Mouse (Mus musculus) olfactory bulb, adult 2 months (tissue): ENCODE results near the gene Cnst. TPM values are rescaled to one million over a fixed set of nuclear protein-coding genes. Genes with fewer than 3 reads are reported as not detected.

Source experiments
- H3K27ac ChIP-seq: fragments of 200-500 bp; 2 replicates; pipeline ENCODE4 v1.5.1; 2012; ENCODE audit warnings: low read depth, low read length; ENCODE audit not compliant: insufficient read depth
- H3K4me1 ChIP-seq: fragments of 200-500 bp; 2 replicates; pipeline ENCODE4 v1.6.1; 2012; ENCODE audit warnings: low read length; ENCODE audit not compliant: control insufficient read depth, insufficient read depth
- H3K4me3 ChIP-seq: fragments of 200-500 bp; 2 replicates; pipeline ENCODE4 v1.5.1; 2012; ENCODE audit warnings: mild to moderate bottlenecking, low read depth, low read length, moderate library complexity; ENCODE audit not compliant: insufficient read depth
- CTCF ChIP-seq: fragments of 200-500 bp; IDR thresholded peaks from 2 replicates; pipeline ENCODE4 v1.5.1; 2012; ENCODE audit warnings: low read depth, mild to moderate bottlenecking, low read length, moderate library complexity; ENCODE audit not compliant: insufficient read depth
- POLR2A ChIP-seq: fragments of 200-500 bp; IDR thresholded peaks from 2 replicates; pipeline ENCODE4 v1.6.1; 2012; ENCODE audit warnings: mild to moderate bottlenecking, low read depth, low read length, moderate library complexity; ENCODE audit not compliant: insufficient read depth
- WGBS: fragments of 180-500 bp; shearing (Covaris S2); methylation state at CpG from one replicate; pipeline ENCODE4 v1.1.7; 2018; 5-methylcytosine and 5-hydroxymethylcytosine counted together
- polyA plus RNA-seq: library from polyadenylated mRNA; stranded (reverse); fragments of >200 nt; gene quantifications from 2 replicates; pipeline ENCODE4 v1.2.4, GENCODE M21; 2012; ENCODE audit warnings: low replicate concordance; ENCODE audit not compliant: missing spikeins, insufficient read depth, insufficient read length

Cnst gene
- polyA plus RNA-seq, 1 experiment: not detected

- H3K4me3 ChIP-seq: no peak overlapping the region
- peaks cover 8% of the 10 kb centered on the region for H3K4me1 ChIP-seq
- H3K27ac ChIP-seq: no peak overlapping the region
- TF ChIP-seq POLR2A (no peak), CTCF (no peak)
- 91% methylated on average over 4 of the region's 4 CpGs for WGBS
Observed at GRCm38 (mm10) chr1:179551921-179552320, 5.8 kb downstream of the Cnst start.

GRCm38 (mm10) chr1:179552751-179553150 is 6.6 kb downstream of the Cnst start:
- 68% methylated on average over 7 of the region's 7 CpGs for WGBS
- peaks cover 8% of the 10 kb centered on the region for H3K4me1 ChIP-seq
- no peak overlapping the region for H3K4me3 ChIP-seq
- no peak for TF ChIP-seq CTCF
- TF ChIP-seq POLR2A: no peak
- no peak overlapping the region for H3K27ac ChIP-seq

GRCm38 (mm10) chr1:179553197-179553948 is 7.2 kb downstream of the Cnst start:
- 57% methylated on average over 5 of the region's 5 CpGs for WGBS
- H3K4me1 ChIP-seq: peaks cover 4% of the 10 kb centered on the region
- no peak overlapping the region for H3K27ac ChIP-seq
- H3K4me3 ChIP-seq: no peak overlapping the region
- TF ChIP-seq CTCF (no peak), POLR2A (no peak)

GRCm38 (mm10) chr1:179553949-179554347 is 7.8 kb downstream of the Cnst start:
- Histone ChIP-seq H3K4me1 (peaks cover 3% of the 10 kb centered on the region), H3K4me3 (no peak overlapping the region), H3K27ac (no peak overlapping the region)
- TF ChIP-seq CTCF: no peak
- TF ChIP-seq POLR2A: no peak
- WGBS: 60% methylated on average over 4 of the region's 4 CpGs

- TF ChIP-seq POLR2A: no peak
- TF ChIP-seq CTCF: no peak
- H3K4me3 ChIP-seq: no peak overlapping the region
- H3K27ac ChIP-seq: no peak overlapping the region
- WGBS: 70% methylated on average over 3 of the region's 3 CpGs
- H3K4me1 ChIP-seq: peaks cover 3% of the 10 kb centered on the region
Observed at GRCm38 (mm10) chr1:179556921-179557320, 10.8 kb downstream of the Cnst start.

GRCm38 (mm10) chr1:179559446-179560194 is 13.4 kb downstream of the Cnst start:
- 81% methylated on average over 11 of the region's 11 CpGs for WGBS
- H3K27ac ChIP-seq: no peak overlapping the region

GRCm38 (mm10) chr1:179560845-179561430 is 14.8 kb downstream of the Cnst start:
- no peak for TF ChIP-seq CTCF
- TF ChIP-seq POLR2A: no peak
- H3K27ac ChIP-seq: no peak overlapping the region
- H3K4me1 ChIP-seq: 0 out of 2 replicates have a peak, but pooled peaks cover 3% of the 10 kb centered on the region
- no peak overlapping the region for H3K4me3 ChIP-seq
- WGBS: 76% methylated on average over 6 of the region's 6 CpGs

More at GRCm38 (mm10) chr1:179559446-179560194, 13.4 kb downstream of the Cnst start:
- Histone ChIP-seq H3K4me1 (0 out of 2 replicates have a peak, but pooled peaks cover 3% of the 10 kb centered on the region), H3K4me3 (no peak overlapping the region)
- no peak for TF ChIP-seq POLR2A
- TF ChIP-seq CTCF: no peak

GRCm38 (mm10) chr1:179563211-179563610 is 17.0 kb downstream of the Cnst start:
- TF ChIP-seq POLR2A: no peak
- no peak for TF ChIP-seq CTCF
- Histone ChIP-seq H3K4me3 (no peak overlapping the region), H3K27ac (no peak overlapping the region), H3K4me1 (peaks cover 3% of the 10 kb centered on the region; the same call in 1 of the 2 replicates)
- WGBS: 86% methylated on average over 4 of the region's 4 CpGs
